In the genomic region with DNA sequence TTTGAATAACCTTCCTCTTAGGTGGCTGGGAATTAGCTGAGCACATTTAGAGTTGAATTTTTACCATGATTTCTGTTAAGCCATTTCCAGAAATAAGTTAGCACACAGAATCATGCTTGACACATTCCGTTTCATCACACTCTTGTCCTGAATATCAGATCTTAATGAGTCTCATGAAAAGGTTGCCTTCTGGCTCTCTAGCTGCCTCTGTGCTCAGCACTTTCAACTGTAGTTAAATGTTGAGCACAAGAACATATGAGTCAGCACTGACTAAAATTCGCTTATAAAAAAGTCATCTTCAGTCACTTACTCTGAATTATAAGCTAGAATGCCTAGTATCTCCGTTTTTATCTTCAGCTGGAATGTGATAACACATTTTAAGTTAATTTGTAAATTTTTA, we compare ENCODE assay signal across 20 mouse cellular contexts.
DNase-seq lines count a peak whose midpoint lies in the region; TF ChIP-seq lines count a peak whose summit lies in the region.
"Had no signal": no experiment of that assay in that cellular context is flagged by ENCODE, and none has a peak within 500 bp of the region (broad histone marks: within the 10 kb centered on the region; RNA-seq: fewer than 3 reads in every experiment).

No protein-coding gene starts in this region.

- no peak for TF ChIP-seq CTCF in gastrocnemius, adult 2 months (IDR thresholded peaks at IDR 0.05)

- intact Hi-C loops in left cerebral cortex, postnatal 25 days (cut with DNase I), result no loop called here
- intact Hi-C loops in gastrocnemius, adult 2 months (cut with DNase I), result no loop called here

- H3K27ac ChIP-seq in gastrocnemius, adult 2 months, result no peak overlapping the region
- H3K27ac ChIP-seq: embryonic facial prominence, embryonic 12.5 days; forebrain, embryonic 15.5 days; heart, adult 2 months; heart, embryonic 15.5 days; hindbrain, embryonic 13.5 days; hindbrain, postnatal 0 days had no signal

- peak; percentile 7 for DNase-seq in layer of hippocampus, adult 9-10 months (ENCODE audit: low spot score)
- DNase-seq in layer of hippocampus, postnatal 36 days, result no peak
- DNase-seq in left cerebral cortex, postnatal 25 days (ENCODE audit: low spot score in 2 of 2), result peak; percentile 1 to 38
- DNase-seq in left cerebral cortex, adult 18-20 months (ENCODE audit: low spot score in 2 of 2), result no peak
- DNase-seq in NIH3T3 (ENCODE audit: low read depth), result peak; percentile 19
- DNase-seq in telencephalon, adult 2 months (ENCODE audit: low read depth, low spot score), result peak; percentile 22
- no peak for DNase-seq in gastrocnemius, adult 2 months
- DNase-seq: adrenal gland, postnatal 10 days; B cell, adult 2 months; cerebellum, adult 11-12 months; cerebellum, adult 9-10 months; cerebellum, postnatal 25 days; gastrocnemius, postnatal 10 days; heart, adult 2 months; heart, postnatal 14 days had no signal

- H3K4me3 ChIP-seq in gastrocnemius, adult 2 months, result no peak overlapping the region
- H3K4me3 ChIP-seq: embryonic facial prominence, embryonic 12.5 days; forebrain, embryonic 15.5 days; heart, adult 2 months; heart, embryonic 15.5 days; hindbrain, embryonic 13.5 days had no signal

Comparison
In these comparisons a context has a peak if more than half of its experiments do, and no peak if none do; other contexts are left out.
1. DNase-seq: peak in layer of hippocampus, adult 9-10 months (single experiment), left cerebral cortex, postnatal 25 days (2 of 2), NIH3T3 (single experiment) and telencephalon, adult 2 months (single experiment); none in layer of hippocampus, postnatal 36 days (0 of 2), left cerebral cortex, adult 18-20 months (0 of 2) and gastrocnemius, adult 2 months (single experiment).